Mouse (Mus musculus) lung, adult 2 months (tissue): ENCODE measurements around the gene Gm973. TPM values are rescaled to one million over a fixed set of nuclear protein-coding genes. Genes with fewer than 3 reads are reported as not detected.
A peak's percentile ranks its signal among the peaks of the same experiment; 100 is the strongest.

Experiments
- DNase-seq: peaks from one replicate; pipeline ENCODE4 v3.0.0; 2022
- H3K4me1 ChIP-seq: fragments of 200-500 bp; 2 replicates; pipeline ENCODE4 v1.6.1; 2011; ENCODE audit warnings: low read length; ENCODE audit not compliant: control insufficient read depth, insufficient read depth
- H3K4me3 ChIP-seq: fragments of 200-500 bp; replicated peaks from 2 replicates; pipeline ENCODE3; 2011; ENCODE audit warnings: low read depth, mild to moderate bottlenecking, control low read depth, low read length; ENCODE audit errors: extremely low read depth
- CTCF ChIP-seq: fragments of 200-500 bp; IDR thresholded peaks from 2 replicates; pipeline ENCODE4 v1.5.1; 2011; ENCODE audit warnings: mild to moderate bottlenecking, low read length, control low read depth; ENCODE audit not compliant: insufficient read depth
- POLR2A ChIP-seq: fragments of 200-500 bp; IDR thresholded peaks from 2 replicates; pipeline ENCODE4 v1.6.1; 2011; ENCODE audit warnings: low read depth, mild to moderate bottlenecking, control low read depth, low read length, borderline replicate concordance; ENCODE audit errors: extremely low read depth
- WGBS: fragments of 180-500 bp; shearing (Covaris S2); methylation state at CpG from one replicate; pipeline ENCODE4 v1.1.7; 2018; 5-methylcytosine and 5-hydroxymethylcytosine counted together
- polyA plus RNA-seq: library from polyadenylated mRNA; depleted of rRNA; stranded (reverse); fragments of >200 nt; gene quantifications from 2 replicates; pipeline ENCODE4 v1.2.3, GENCODE M21; 2012; rRNA removed

Gm973 gene
- polyA plus RNA-seq, 1 experiment, result 2.5 TPM

- no peak for TF ChIP-seq CTCF
- no peak for TF ChIP-seq POLR2A
- WGBS, result under 1% methylated on average over 54 of the region's 54 CpGs
- Histone ChIP-seq H3K4me1 (no peaks in the 10 kb centered on the region; the same call in 1 of the 2 replicates), H3K4me3 (peak overlapping the region; percentile 94)
- DNase-seq, result peak; percentile 49
These were observed 154.0 kb downstream of the Gm973 start for GRCm38 (mm10) chr1:59669962-59670630.

- Histone ChIP-seq H3K4me3 (peak within 1 kb of the TSS; percentile 94), H3K4me1 (no peaks in the 10 kb centered on the region; the same call in 1 of the 2 replicates)
- under 1% methylated on average over 36 of the region's 36 CpGs for WGBS
- TF ChIP-seq POLR2A (peak; percentile 97), CTCF (no peak)
- DNase-seq, result peak; percentile 86
These were observed 154.6 kb downstream of the Gm973 start, which contains the start of gene Sumo1 for GRCm38 (mm10) chr1:59670641-59671168. TSS of gene Sumo1 (minus strand) at chr1:59670834.

- 98% methylated on average over 2 of the region's 2 CpGs for WGBS
- Histone ChIP-seq H3K4me1 (no peaks in the 10 kb centered on the region), H3K4me3 (no peak overlapping the region)
- DNase-seq, result no peak
- TF ChIP-seq CTCF (no peak), POLR2A (no peak)
These were observed 157.6 kb downstream of the Gm973 start for GRCm38 (mm10) chr1:59673661-59674060.

- peak; percentile 36 for DNase-seq
- Histone ChIP-seq H3K4me3 (peak overlapping the region; percentile 72), H3K4me1 (peaks cover 3% of the 10 kb centered on the region)
- TF ChIP-seq POLR2A (no peak), CTCF (no peak)
- WGBS, result 4% methylated on average over 11 of the region's 11 CpGs
These were observed 168.1 kb downstream of the Gm973 start for GRCm38 (mm10) chr1:59683926-59684818.

GRCm38 (mm10) chr1:59684819-59685755 lies 169.0 kb downstream of the Gm973 start, which contains the start of gene Nop58:
TSS of gene Nop58 (plus strand) at chr1:59684971.
- TF ChIP-seq CTCF (no peak), POLR2A (peak; percentile 89)
- peak; percentile 78 for DNase-seq
- Histone ChIP-seq H3K4me1 (peaks cover 3% of the 10 kb centered on the region), H3K4me3 (peak within 1 kb of the TSS; percentile 93)
- WGBS, result under 1% methylated on average over 49 of the region's 49 CpGs

Other genes with a start within 250 kb of the Gm973 start
- 39.4 and 41.0 TPM in 2 replicates for gene Fzd7, start 33.8 kb upstream of the Gm973 start, polyA plus RNA-seq
- 10.4 and 16.2 TPM in 2 replicates for gene Sumo1, start 154.6 kb downstream of the Gm973 start, polyA plus RNA-seq
- 11.6 and 17.1 TPM in 2 replicates for gene Nop58, start 168.7 kb downstream of the Gm973 start, polyA plus RNA-seq
- gene Bmpr2, start 247.1 kb downstream of the Gm973 start, polyA plus RNA-seq, result 41.0 and 55.7 TPM in 2 replicates